Mouse (Mus musculus) right cerebral cortex, postnatal 14 days (tissue): Measurements from ENCODE around the gene Dab1.

Experiments used
- DNase-seq: peaks from one replicate; pipeline ENCODE4 v3.0.0; 2022

Gene Dab1

GRCm38 (mm10) chr4:104008406-104008805 lies 389.2 kb downstream of the Dab1 start:
- DNase-seq, result no peak

- no peak for DNase-seq
These were observed 392.5 kb downstream of the Dab1 start for GRCm38 (mm10) chr4:104011683-104012082.

GRCm38 (mm10) chr4:104012150-104012549 lies 393.0 kb downstream of the Dab1 start:
- DNase-seq, result no peak

GRCm38 (mm10) chr4:104025117-104025694 lies 406.0 kb downstream of the Dab1 start:
- DNase-seq, result no peak

GRCm38 (mm10) chr4:104026834-104027233 lies 407.7 kb downstream of the Dab1 start:
- no peak for DNase-seq

GRCm38 (mm10) chr4:104027239-104027638 lies 408.1 kb downstream of the Dab1 start:
- no peak for DNase-seq

GRCm38 (mm10) chr4:104036091-104036490 lies 416.9 kb downstream of the Dab1 start:
- no peak for DNase-seq

- no peak for DNase-seq
These were observed 420.4 kb downstream of the Dab1 start for GRCm38 (mm10) chr4:104039588-104039987.

- no peak for DNase-seq
These were observed 424.3 kb downstream of the Dab1 start for GRCm38 (mm10) chr4:104043441-104043840.

GRCm38 (mm10) chr4:104044634-104045033 lies 425.5 kb downstream of the Dab1 start:
- no peak for DNase-seq

GRCm38 (mm10) chr4:104047966-104048804 lies 429.0 kb downstream of the Dab1 start:
- no peak for DNase-seq

- no peak for DNase-seq
These were observed 438.0 kb downstream of the Dab1 start for GRCm38 (mm10) chr4:104057116-104057515.

- DNase-seq, result no peak
These were observed 440.4 kb downstream of the Dab1 start for GRCm38 (mm10) chr4:104059569-104059968.

GRCm38 (mm10) chr4:104062356-104062755 lies 443.2 kb downstream of the Dab1 start:
- DNase-seq, result no peak

GRCm38 (mm10) chr4:104066901-104067300 lies 447.7 kb downstream of the Dab1 start:
- DNase-seq, result no peak

GRCm38 (mm10) chr4:104067748-104068147 lies 448.6 kb downstream of the Dab1 start:
- DNase-seq, result no peak

GRCm38 (mm10) chr4:104071296-104071695 lies 452.1 kb downstream of the Dab1 start:
- no peak for DNase-seq

GRCm38 (mm10) chr4:104073920-104074459 lies 454.8 kb downstream of the Dab1 start:
- DNase-seq, result no peak

GRCm38 (mm10) chr4:104077771-104078170 lies 458.6 kb downstream of the Dab1 start:
- DNase-seq, result peak; percentile 28

GRCm38 (mm10) chr4:104106299-104106698 lies 487.1 kb downstream of the Dab1 start:
- no peak for DNase-seq

GRCm38 (mm10) chr4:104111614-104112013 lies 492.5 kb downstream of the Dab1 start:
- DNase-seq, result no peak

GRCm38 (mm10) chr4:104113209-104114005 lies 494.2 kb downstream of the Dab1 start:
- DNase-seq, result peak; percentile 20

GRCm38 (mm10) chr4:104114006-104114361 lies 494.8 kb downstream of the Dab1 start:
- peak; percentile 12 for DNase-seq
